Mouse (Mus musculus) neutrophil, adult 5-6 weeks (primary cell): Measurements from ENCODE around the gene Sgpp1. TPM values are rescaled to one million over a fixed set of nuclear protein-coding genes. Genes with fewer than 3 reads are reported as not detected.

ENCODE experiments used
- total RNA-seq: library from RNA; stranded (forward); fragments of 200-1000 nt; gene quantifications from 2 replicates; pipeline ENCODE4 v1.2.3, GENCODE M21; 2017

The Sgpp1 gene
- total RNA-seq, 1 experiment from 2014 or later = 43.5 TPM

Other genes starting within 250 kb of the Sgpp1 start
- 24.2 TPM in 2 replicates for gene Ppp2r5e, start 139.5 kb downstream of the Sgpp1 start, total RNA-seq
- 12.8 and 17.9 TPM in 2 replicates for gene Wdr89, start 66.2 kb downstream of the Sgpp1 start, total RNA-seq
- 16.0 and 21.5 TPM in 2 replicates for gene Syne2, start 82.4 kb upstream of the Sgpp1 start, total RNA-seq